ENCODE assay signal across 10 mouse cellular contexts in the genomic region with DNA sequence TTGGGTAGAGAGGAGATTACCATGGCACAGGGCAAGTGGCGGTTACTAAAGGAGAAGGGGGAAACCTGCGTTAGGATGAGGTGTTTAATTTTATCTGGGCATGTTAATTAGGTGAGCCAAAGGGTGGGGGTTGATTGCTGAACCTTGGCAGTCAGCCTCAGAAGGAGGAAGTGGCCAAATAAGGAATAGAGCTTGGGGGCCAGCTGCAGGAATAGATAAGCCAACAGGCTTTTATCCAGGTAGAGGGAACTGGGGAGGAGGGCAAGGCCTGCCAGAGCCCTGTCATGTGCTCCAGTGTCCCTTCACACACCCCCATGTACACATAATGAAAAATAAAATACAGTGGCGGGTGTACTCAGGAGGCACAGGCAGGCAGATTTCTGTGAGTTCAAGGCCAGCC. TPM values are rescaled to one million over a fixed set of nuclear protein-coding genes. Genes with fewer than 3 reads are reported as not detected.
DNase-seq lines count a peak whose midpoint lies in the region; ATAC-seq and TF ChIP-seq lines count a peak whose summit lies in the region.
"Had no signal": no experiment of that assay in that cellular context is flagged by ENCODE, and none has a peak within 500 bp of the region (broad histone marks: within the 10 kb centered on the region; RNA-seq: fewer than 3 reads in every experiment).

No protein-coding gene starts in this region.

- TF ChIP-seq RAD21 in MEL (IDR thresholded peaks at IDR 0.05; ENCODE audit: low read depth, low read length): no peak

- H3K9me3 ChIP-seq in heart, embryonic 12.5 days (replicated peaks): peaks cover 7% of the 10 kb centered on the region; the same call in 1 of the 2 replicates
- no peaks in the 10 kb centered on the region for H3K9me3 ChIP-seq in MEL (replicated peaks; ENCODE audit: insufficient read depth, low read length)
- H3K9me3 ChIP-seq in heart, embryonic 16.5 days (replicated peaks; ENCODE audit: control insufficient read depth, low read length): peaks cover 6% of the 10 kb centered on the region
- H3K9me3 ChIP-seq: hindbrain, embryonic 15.5 days had no signal

- TF ChIP-seq EP300 in MEL (IDR thresholded peaks at IDR 0.05; ENCODE audit: low read depth in 1 of 2, low read length in 2 of 2): peak; percentile 97 to 98

- H3K9ac ChIP-seq in heart, embryonic 12.5 days: no peak overlapping the region
- H3K9ac ChIP-seq in MEL (ENCODE audit: control insufficient read depth, low read depth, low read length, poor library complexity, severe bottlenecking): peak overlapping the region; percentile 25
- no peak overlapping the region for H3K9ac ChIP-seq in heart, embryonic 16.5 days (ENCODE audit: low read length)
- H3K9ac ChIP-seq: hindbrain, embryonic 15.5 days had no signal

- H3K4me1 ChIP-seq in heart, embryonic 12.5 days (replicated peaks): peaks cover 19% of the 10 kb centered on the region
- H3K4me1 ChIP-seq in MEL (ENCODE audit: control insufficient read depth in 1 of 2, insufficient read depth in 2 of 2, low read length in 2 of 2): peaks cover 22 to 28% of the 10 kb centered on the region in 2 experiments
- H3K4me1 ChIP-seq in heart, embryonic 16.5 days (ENCODE audit: control insufficient read depth, insufficient read depth, low read length): peaks cover 21% of the 10 kb centered on the region

- H3K27ac ChIP-seq in heart, embryonic 12.5 days (ENCODE audit: poor library complexity, severe bottlenecking): no peak overlapping the region
- peak overlapping the region; percentile 83 for H3K27ac ChIP-seq in MEL (ENCODE audit: control insufficient read depth, low read depth, low read length)
- H3K27ac ChIP-seq in heart, embryonic 16.5 days (ENCODE audit: low read length): peak overlapping the region; percentile 45; the same call in 1 of the 2 replicates
- H3K27ac ChIP-seq: hindbrain, embryonic 15.5 days had no signal

- no peak for TF ChIP-seq CTCF in MEL (IDR thresholded peaks at IDR 0.05 in 2 of 3, conservative IDR thresholded peaks at IDR 0.05 in 1 of 3; ENCODE audit: control insufficient read depth in 1 of 3, insufficient read depth in 1 of 3, low read depth in 2 of 3, low read length in 3 of 3, poor library complexity in 1 of 3, severe bottlenecking in 1 of 3)

- H3K27me3 ChIP-seq in heart, embryonic 12.5 days (replicated peaks): no peaks in the 10 kb centered on the region
- H3K27me3 ChIP-seq in MEL (ENCODE audit: control insufficient read depth in 1 of 2, insufficient read depth in 2 of 2, low read length in 2 of 2): no peaks in the 10 kb centered on the region
- no peaks in the 10 kb centered on the region for H3K27me3 ChIP-seq in heart, embryonic 16.5 days (ENCODE audit: control insufficient read depth, insufficient read depth, low read length)
- H3K27me3 ChIP-seq: hindbrain, embryonic 15.5 days had no signal

- H3K4me3 ChIP-seq in heart, embryonic 12.5 days: no peak overlapping the region
- peak overlapping the region in 1 of 2 experiments; percentile 20; a peak in 2 of 4 replicates for H3K4me3 ChIP-seq in MEL (ENCODE audit: control insufficient read depth in 1 of 2, insufficient read depth in 1 of 2, low read depth in 2 of 2, low read length in 2 of 2)
- no peak overlapping the region for H3K4me3 ChIP-seq in heart, embryonic 16.5 days (ENCODE audit: low read length)
- H3K4me3 ChIP-seq: hindbrain, embryonic 15.5 days had no signal

- TF ChIP-seq POLR2A in MEL (IDR thresholded peaks at IDR 0.05; ENCODE audit: control insufficient read depth in 1 of 2, insufficient read depth in 1 of 2, low read depth in 1 of 2, low read length in 2 of 2, poor library complexity in 1 of 2): no peak; a peak in 1 of 4 replicates

- peak; percentile 42 for DNase-seq in heart, adult 8-10 months (ENCODE audit: low spot score)
- DNase-seq in MEL (ENCODE audit: low read depth, low spot score): peak; percentile 94
- DNase-seq in thymus, postnatal 25 days: no peak
- no peak for DNase-seq in right cerebral cortex, postnatal 25 days
- no peak for DNase-seq in cerebellum, adult 11-12 months
- DNase-seq: right cerebral cortex, postnatal 4 days had no signal

- H3K4me2 ChIP-seq in heart, embryonic 12.5 days: no peak overlapping the region
- H3K4me2 ChIP-seq in heart, embryonic 16.5 days (ENCODE audit: low read depth, low read length): no peak overlapping the region
- H3K4me2 ChIP-seq: hindbrain, embryonic 15.5 days had no signal

- H3K36me3 ChIP-seq in heart, embryonic 12.5 days: peaks cover 23% of the 10 kb centered on the region
- H3K36me3 ChIP-seq in MEL (ENCODE audit: control insufficient read depth in 1 of 2, insufficient read depth in 2 of 2, low read length in 2 of 2): peaks cover 0 to 47% of the 10 kb centered on the region in 2 experiments; a peak in 3 of 4 replicates
- peaks cover 7% of the 10 kb centered on the region for H3K36me3 ChIP-seq in heart, embryonic 16.5 days (ENCODE audit: control insufficient read depth, insufficient read depth)

- 36% methylated on average over 3 of the region's 3 CpGs for WGBS in heart, embryonic 12.5 days
- WGBS in heart, embryonic 16.5 days: 36% methylated on average over 3 of the region's 3 CpGs

- H3K79me2 ChIP-seq in MEL (ENCODE audit: control insufficient read depth, insufficient read depth, low read length, poor library complexity): no peaks in the 10 kb centered on the region

- ATAC-seq in heart, embryonic 12.5 days (ENCODE audit: insufficient number of reproducible peaks, low FRiP score): no peak
- ATAC-seq in heart, embryonic 16.5 days (replicated peaks; ENCODE audit: extremely low read depth, insufficient read depth, low FRiP score): 0 out of 2 replicates have a peak, but pooled peaks have one; percentile 23
- peak; percentile 63 for ATAC-seq in megakaryocyte progenitor cell, adult 5-6 weeks (replicated peaks; ENCODE audit: poor library complexity)

TF ChIP-seq in MEL, 35 proteins besides CTCF, POLR2A, EP300 and RAD21 (continues in another document):
- TF ChIP-seq ELF1 (IDR thresholded peaks at IDR 0.05; ENCODE audit: low read depth, low read length): peak; percentile 71
- TF ChIP-seq TBP (IDR thresholded peaks at IDR 0.05; ENCODE audit: low read depth, low read length): 0 out of 2 replicates have a peak, but pooled peaks have one; percentile 50
- TF ChIP-seq BHLHE40 (IDR thresholded peaks at IDR 0.05; ENCODE audit: borderline replicate concordance, low read depth, low read length): peak; percentile 86
- TF ChIP-seq UBTF (IDR thresholded peaks at IDR 0.05; ENCODE audit: borderline replicate concordance, insufficient read depth, low read depth, low read length): no peak
- TF ChIP-seq MYC (IDR thresholded peaks at IDR 0.05; ENCODE audit: low read depth, low read length): peak; percentile 91
- 0 out of 2 replicates have a peak, but pooled peaks have one; percentile 0 for TF ChIP-seq CHD1 (IDR thresholded peaks at IDR 0.05; ENCODE audit: low read depth, low read length)
- TF ChIP-seq MAZ (IDR thresholded peaks at IDR 0.05; ENCODE audit: low read depth, low read length): peak; percentile 99
- TF ChIP-seq MAFK (IDR thresholded peaks at IDR 0.05; ENCODE audit: borderline replicate concordance, low read depth, low read length): peak; percentile 87
- peak; percentile 98 for TF ChIP-seq TAL1 (IDR thresholded peaks at IDR 0.05; ENCODE audit: low read length)
- peak; percentile 36; the same call in 1 of the 2 replicates for TF ChIP-seq NELFE (IDR thresholded peaks at IDR 0.05; ENCODE audit: low read depth, low read length)
- no peak for TF ChIP-seq ZKSCAN1 (IDR thresholded peaks at IDR 0.05; ENCODE audit: low read depth, low read length)
- peak; percentile 85 for TF ChIP-seq USF1 (IDR thresholded peaks at IDR 0.05; ENCODE audit: low read depth, low read length)
- TF ChIP-seq MEF2A (IDR thresholded peaks at IDR 0.05; ENCODE audit: extremely low read depth, insufficient replicate concordance, low read depth, low read length, poor library complexity, severe bottlenecking): peak; percentile 85; the same call in 1 of the 2 replicates
- peak; percentile 92 for TF ChIP-seq SIN3A (IDR thresholded peaks at IDR 0.05; ENCODE audit: low read length)
- peak; percentile 99 for TF ChIP-seq ETS1 (IDR thresholded peaks at IDR 0.05; ENCODE audit: low read depth, low read length)
- TF ChIP-seq GABPA (IDR thresholded peaks at IDR 0.05; ENCODE audit: low read depth, low read length): no peak
- no peak; the same call in 1 of the 2 replicates for TF ChIP-seq ZNF384 (IDR thresholded peaks at IDR 0.05; ENCODE audit: low read depth, low read length)
- peak; percentile 98 for TF ChIP-seq TCF12 (IDR thresholded peaks at IDR 0.05; ENCODE audit: low read depth, low read length)
- peak; percentile 83 for TF ChIP-seq CHD2 (IDR thresholded peaks at IDR 0.05; ENCODE audit: low read length)
- TF ChIP-seq JUND (IDR thresholded peaks at IDR 0.05; ENCODE audit: low read depth, low read length): peak; percentile 72
- TF ChIP-seq SMC3 (IDR thresholded peaks at IDR 0.05; ENCODE audit: low read depth, low read length): no peak
- TF ChIP-seq NRF1 (IDR thresholded peaks at IDR 0.05; ENCODE audit: insufficient read depth, low read depth, low read length, poor library complexity, severe bottlenecking): no peak
- TF ChIP-seq MAX (IDR thresholded peaks at IDR 0.05; ENCODE audit: low read length): peak; percentile 83
- peak; percentile 92 for TF ChIP-seq RCOR1 (IDR thresholded peaks at IDR 0.05; ENCODE audit: low read depth, low read length)

RNA-seq across cellular contexts. Expression of a gene that starts 13.2 kb away (rescaled TPM):
- total RNA-seq in heart, adult 8-10 months (2022): 100 to 1,000 TPM; 183 to 222 (median 211) TPM
- polyA plus RNA-seq in heart, embryonic 12.5 days (2016; fragmentation: Nextera tagmentation; extraction: Ambion mirVana): 849 and 887 TPM in 2 replicates
- 602 and 651 TPM in 2 replicates for total RNA-seq in MEL (2012; rRNA removed)
- polyA plus RNA-seq in MEL (2012; ENCODE audit: insufficient read depth in 1 of 2, insufficient read length in 2 of 2, low read depth in 1 of 2, low replicate concordance in 2 of 2, missing spikeins in 1 of 2): 1,000 to 10,000 TPM in 1 of 2 experiments, 100 to 1,000 TPM in 1; 524 to 3,339 TPM
- polyA plus RNA-seq in heart, embryonic 16.5 days (2015; fragmentation: Nextera tagmentation; extraction: Ambion mirVana): 756 and 762 TPM in 2 replicates
- 340 and 447 TPM in 2 replicates for total RNA-seq in megakaryocyte progenitor cell, adult 5-6 weeks (2015)
- total RNA-seq in megakaryocyte progenitor cell, adult 5-6 weeks (2017): 536 and 549 TPM in 2 replicates

RNA-seq across cellular contexts. Expression of a gene that starts 52.9 kb away (rescaled TPM):
- 10 to 100 TPM in 2 of 4 experiments, 1 to 10 TPM in 2; 8.1 to 14.2 (median 10.9) TPM for total RNA-seq in heart, adult 8-10 months (2022)
- 9.5 and 10.8 TPM in 2 replicates for polyA plus RNA-seq in heart, embryonic 12.5 days (2016; fragmentation: Nextera tagmentation; extraction: Ambion mirVana)
- total RNA-seq in MEL (2012; rRNA removed): 16.5 and 17.7 TPM in 2 replicates
- polyA plus RNA-seq in MEL (2012; ENCODE audit: insufficient read depth in 1 of 2, insufficient read length in 2 of 2, low read depth in 1 of 2, low replicate concordance in 2 of 2, missing spikeins in 1 of 2): 10 to 100 TPM in 1 of 2 experiments, not detected in 1; 17.2 TPM
- 8.6 and 9.8 TPM in 2 replicates for polyA plus RNA-seq in heart, embryonic 16.5 days (2015; fragmentation: Nextera tagmentation; extraction: Ambion mirVana)
- total RNA-seq in megakaryocyte progenitor cell, adult 5-6 weeks (2015): 5.9 and 6.5 TPM in 2 replicates
- total RNA-seq in megakaryocyte progenitor cell, adult 5-6 weeks (2017): 24.0 and 29.9 TPM in 2 replicates

Comparison
In these comparisons a context has a peak if more than half of its experiments do, and no peak if none do; other contexts are left out.
1. DNase-seq: peak in heart, adult 8-10 months (single experiment) and MEL (single experiment); none in thymus, postnatal 25 days (single experiment), right cerebral cortex, postnatal 25 days (single experiment) and cerebellum, adult 11-12 months (single experiment).